Mouse (Mus musculus) heart, embryonic 15.5 days (tissue): ENCODE measurements around the gene Esyt2. TPM values are rescaled to one million over a fixed set of nuclear protein-coding genes. Genes with fewer than 3 reads are reported as not detected.
"Not testable (repeated sequence)": the region's sequence is repeated elsewhere in the genome, so short reads cannot be mapped to it uniquely, and the experiment has no call there.

Experiments
- ATAC-seq: fragments of 200-750 bp; cut with Nextera tagmentation; replicated peaks from 2 replicates; pipeline ENCODE4 v1.8.0; 2017; ENCODE audit warnings: low read depth, moderate TSS enrichment; ENCODE audit not compliant: insufficient number of reproducible peaks, insufficient read depth, low FRiP score
- H3K27ac ChIP-seq: fragments of 300-500 bp; sonication (generic); 2 replicates; pipeline ENCODE4 v1.5.1; 2015; ENCODE audit warnings: mild to moderate bottlenecking, inconsistent platforms
- H3K27me3 ChIP-seq: fragments of 300-500 bp; sonication (generic); 2 replicates; pipeline ENCODE4 v1.6.1; 2015; ENCODE audit warnings: inconsistent platforms
- H3K36me3 ChIP-seq: fragments of 300-500 bp; sonication (generic); 2 replicates; pipeline ENCODE4 v1.6.1; 2015; ENCODE audit warnings: mild to moderate bottlenecking, inconsistent platforms
- H3K4me1 ChIP-seq: fragments of 300-500 bp; sonication (generic); replicated peaks from 2 replicates; pipeline ENCODE4 v1.6.1; 2015; ENCODE audit warnings: inconsistent platforms
- H3K4me2 ChIP-seq: fragments of 300-500 bp; sonication (generic); 2 replicates; pipeline ENCODE4 v1.6.1; 2015; ENCODE audit warnings: inconsistent platforms, mild to moderate bottlenecking, moderate library complexity
- H3K4me3 ChIP-seq: fragments of 300-500 bp; sonication (generic); 2 replicates; pipeline ENCODE4 v1.5.1; 2015; ENCODE audit warnings: mild to moderate bottlenecking, inconsistent platforms
- H3K9ac ChIP-seq: fragments of 300-500 bp; sonication (generic); 2 replicates; pipeline ENCODE4 v1.6.1; 2015; ENCODE audit warnings: mild to moderate bottlenecking, inconsistent platforms
- H3K9me3 ChIP-seq: fragments of 300-500 bp; sonication (generic); replicated peaks from 2 replicates; pipeline ENCODE4 v1.6.1; 2016; ENCODE audit warnings: inconsistent platforms
- WGBS: fragments of 180-500 bp; shearing (Covaris S2); methylation state at CpG from one replicate; pipeline ENCODE4 v1.1.7; 2015; ENCODE audit warnings: mixed read lengths; 5-methylcytosine and 5-hydroxymethylcytosine counted together
- polyA plus RNA-seq: library from polyadenylated mRNA; unstranded; fragments of >200 nt; fragmentation: Nextera tagmentation; extraction: Ambion mirVana; gene quantifications from 2 replicates; pipeline ENCODE4 v1.2.1, GENCODE M21; 2015

Esyt2 gene
- polyA plus RNA-seq, 1 experiment from 2014 or later, result 10.0 TPM

DNA sequence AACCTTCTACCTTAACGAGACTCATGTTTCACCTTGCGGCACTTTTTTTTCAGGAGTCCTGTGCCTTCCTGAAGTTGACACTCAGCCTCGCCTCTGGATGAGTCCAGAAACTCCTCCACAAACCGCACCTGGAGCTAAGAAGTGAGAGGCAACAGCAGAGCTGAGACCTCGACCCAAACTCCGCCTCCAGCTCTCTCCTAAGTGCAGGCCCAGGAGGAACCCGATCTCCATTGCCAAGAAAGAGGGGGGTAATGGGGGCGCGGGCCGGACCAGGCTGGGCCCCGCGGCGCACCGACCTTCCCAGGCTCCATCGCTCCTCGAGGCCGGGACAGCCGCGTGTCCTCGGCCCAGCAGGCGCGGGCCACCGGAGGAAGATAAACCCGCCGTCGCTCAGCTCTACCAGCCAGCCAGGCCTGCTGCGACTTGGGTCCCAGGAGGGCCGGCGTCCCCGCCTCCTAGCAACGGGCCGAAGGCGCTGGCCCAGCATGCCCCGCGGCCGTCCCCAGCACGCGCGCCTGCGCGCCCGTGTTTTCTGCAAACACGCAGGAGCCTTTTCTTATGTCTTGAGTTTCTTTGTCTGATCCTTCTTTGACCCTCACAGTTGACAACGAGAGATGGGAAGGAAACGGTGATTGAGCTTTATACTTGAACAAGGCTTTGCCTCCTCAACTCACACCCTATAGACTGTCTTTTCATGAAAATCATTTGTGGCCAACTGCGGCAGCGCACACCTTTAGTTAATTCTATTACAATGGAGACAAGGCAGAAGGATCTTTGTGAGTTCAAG lies 18.2 kb upstream of the Esyt2 start, which contains the start of gene Wdr60:
TSS of gene Wdr60 (minus strand) at position 468 of the 787 bp plus-strand sequence.
- Histone ChIP-seq H3K27ac (peak within 1 kb of the TSS; percentile 66; the same call in 1 of the 2 replicates), H3K4me2 (peak within 1 kb of the TSS; percentile 93), H3K9ac (peak within 1 kb of the TSS; percentile 78), H3K27me3 (peaks cover 33% of the 10 kb centered on the region), H3K9me3 (no peaks in the 10 kb centered on the region), H3K36me3 (no peaks in the 10 kb centered on the region), H3K4me1 (0 out of 2 replicates have a peak, but pooled peaks cover 8% of the 10 kb centered on the region), H3K4me3 (peak within 1 kb of the TSS; percentile 74)
- whole genome bisulfite sequencing, result 4% methylated on average over 47 of the region's 47 CpGs
- peak; percentile 94 for ATAC-seq

DNA sequence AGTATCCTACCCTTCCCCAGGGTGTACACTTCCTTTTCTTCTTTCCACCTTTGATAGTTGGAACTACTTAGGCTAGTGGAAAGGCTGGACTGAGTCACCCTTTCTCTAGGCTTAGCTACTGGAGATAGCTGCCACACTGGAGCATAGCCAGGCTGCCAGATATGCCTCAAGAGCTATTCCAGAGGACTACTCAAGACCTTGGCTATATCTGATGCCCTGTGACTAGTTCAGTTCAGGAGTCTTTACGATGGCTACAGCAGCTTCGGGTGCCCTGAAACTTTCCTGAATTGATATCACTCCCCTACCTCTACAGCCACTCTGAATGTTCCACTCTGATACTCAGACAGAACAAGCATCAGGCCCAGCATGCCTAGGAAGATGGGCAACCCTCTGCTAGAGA lies 16.2 kb upstream of the Esyt2 start:
- H3K9me3 ChIP-seq, result no peaks in the 10 kb centered on the region
- no peak overlapping the region for H3K27ac ChIP-seq
- WGBS, result 49% methylated on average over 2 of the region's 2 CpGs
- no peaks in the 10 kb centered on the region for H3K36me3 ChIP-seq
- no peak overlapping the region for H3K9ac ChIP-seq
- H3K4me1 ChIP-seq, result 0 out of 2 replicates have a peak, but pooled peaks cover 8% of the 10 kb centered on the region
- H3K27me3 ChIP-seq, result peaks cover 45% of the 10 kb centered on the region
- H3K4me2 ChIP-seq, result no peak overlapping the region
- no peak overlapping the region for H3K4me3 ChIP-seq
- ATAC-seq, result no peak

DNA sequence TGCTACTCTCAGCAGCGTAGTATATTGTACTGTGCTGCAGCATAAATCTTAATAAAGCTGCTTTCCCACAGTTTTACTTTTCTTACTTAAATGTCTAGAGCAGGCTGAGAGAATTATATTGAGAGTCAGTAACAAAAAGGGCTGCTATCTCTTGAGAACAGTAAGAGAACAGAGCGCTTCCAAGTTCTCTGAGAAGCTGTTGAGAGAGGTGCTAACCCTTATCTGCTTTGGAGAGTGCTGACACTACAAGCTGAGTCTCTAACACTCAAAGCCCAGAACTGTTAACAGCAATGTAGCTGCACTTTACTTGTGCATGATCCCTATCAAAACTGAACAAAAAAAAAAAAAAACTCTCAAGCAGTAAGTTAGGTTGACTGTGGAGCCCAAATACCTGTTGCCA lies 15.7 kb upstream of the Esyt2 start:
- H3K36me3 ChIP-seq, result no peaks in the 10 kb centered on the region
- no peak overlapping the region for H3K4me3 ChIP-seq
- WGBS, result 39% methylated on average over 2 of the region's 2 CpGs
- H3K9ac ChIP-seq, result no peak overlapping the region
- H3K27me3 ChIP-seq, result peaks cover 50% of the 10 kb centered on the region
- no peaks in the 10 kb centered on the region for H3K9me3 ChIP-seq
- no peak overlapping the region for H3K27ac ChIP-seq
- H3K4me1 ChIP-seq, result 0 out of 2 replicates have a peak, but pooled peaks cover 8% of the 10 kb centered on the region
- ATAC-seq, result no peak
- H3K4me2 ChIP-seq, result no peak overlapping the region

DNA sequence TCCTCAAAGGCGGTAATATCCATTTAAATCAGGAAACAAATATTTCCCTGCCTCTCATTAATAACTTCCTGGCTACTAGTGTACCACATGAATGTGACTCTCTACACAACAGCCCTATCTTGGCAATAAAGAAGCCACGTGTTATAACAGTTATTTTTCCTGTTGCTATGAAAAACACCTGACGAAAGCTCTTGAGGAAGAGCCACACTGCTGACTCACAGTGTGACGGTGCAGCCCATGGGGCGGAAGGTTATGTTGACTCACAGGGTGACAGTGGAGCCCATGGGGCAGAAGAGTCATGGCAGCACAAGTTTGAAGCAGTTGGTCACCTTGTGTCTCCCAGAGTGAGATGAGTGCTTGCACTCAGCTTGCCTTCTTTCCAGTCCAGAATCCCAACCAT lies 11.5 kb upstream of the Esyt2 start:
- no peaks in the 10 kb centered on the region for H3K36me3 ChIP-seq
- no peak for ATAC-seq
- WGBS, result 59% methylated on average over 5 of the region's 5 CpGs
- no peak overlapping the region for H3K4me2 ChIP-seq
- H3K27me3 ChIP-seq, result peaks cover 75% of the 10 kb centered on the region
- H3K9ac ChIP-seq, result no peak overlapping the region
- no peak overlapping the region for H3K27ac ChIP-seq
- no peak overlapping the region for H3K4me3 ChIP-seq
- 0 out of 2 replicates have a peak, but pooled peaks cover 2% of the 10 kb centered on the region for H3K4me1 ChIP-seq
- no peaks in the 10 kb centered on the region for H3K9me3 ChIP-seq

DNA sequence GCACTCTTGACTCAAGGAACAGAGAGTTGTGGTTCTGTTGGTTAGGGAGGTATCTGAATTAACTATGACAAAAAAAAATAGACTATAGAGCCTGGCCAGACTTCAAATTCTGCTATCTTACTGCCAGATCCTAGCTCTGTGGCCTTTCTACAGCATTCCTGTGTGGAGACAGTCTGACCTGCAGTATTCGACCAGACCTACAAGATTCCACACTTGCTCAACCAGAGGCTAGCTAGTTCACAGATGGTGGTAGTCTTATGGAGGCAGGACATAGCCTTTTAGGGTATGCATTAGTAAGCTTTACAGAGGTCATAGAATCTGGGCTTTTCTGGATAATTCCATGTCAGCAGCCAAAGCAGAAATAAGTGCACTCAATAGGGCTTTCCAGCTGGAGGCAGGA lies 10.5 kb upstream of the Esyt2 start:
- no peak overlapping the region for H3K27ac ChIP-seq
- no peaks in the 10 kb centered on the region for H3K36me3 ChIP-seq
- H3K4me1 ChIP-seq, result no peaks in the 10 kb centered on the region
- 56% methylated on average over 1 of the region's 1 CpGs for WGBS
- H3K9me3 ChIP-seq, result no peaks in the 10 kb centered on the region
- H3K4me2 ChIP-seq, result no peak overlapping the region
- no peak overlapping the region for H3K9ac ChIP-seq
- H3K27me3 ChIP-seq, result peaks cover 75% of the 10 kb centered on the region
- H3K4me3 ChIP-seq, result no peak overlapping the region
- ATAC-seq, result no peak

DNA sequence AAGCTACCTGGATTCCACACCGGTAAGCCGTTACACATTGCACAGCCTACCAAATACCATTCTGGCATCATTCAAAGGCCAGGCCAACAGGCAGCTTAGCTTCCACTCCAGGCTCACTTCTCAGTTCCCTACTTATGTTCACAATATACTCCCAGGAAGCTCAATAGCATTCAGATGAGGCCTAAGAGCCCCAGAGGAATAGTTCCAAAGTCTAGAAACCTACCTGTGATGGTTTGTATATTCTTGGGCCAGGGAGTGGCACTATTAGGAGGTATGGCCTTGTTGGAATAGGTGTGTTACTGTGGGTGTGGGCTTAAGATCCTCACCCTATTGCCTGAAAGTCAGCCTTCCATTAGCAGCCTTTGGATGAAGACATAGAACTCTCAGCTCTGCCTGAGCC lies 9.9 kb upstream of the Esyt2 start:
- Histone ChIP-seq H3K9ac (no peak overlapping the region), H3K4me1 (no peaks in the 10 kb centered on the region), H3K27ac (no peak overlapping the region), H3K36me3 (no peaks in the 10 kb centered on the region), H3K4me3 (no peak overlapping the region), H3K9me3 (no peaks in the 10 kb centered on the region), H3K4me2 (no peak overlapping the region), H3K27me3 (peaks cover 75% of the 10 kb centered on the region)
- ATAC-seq, result no peak
- 91% methylated on average over 2 of the region's 2 CpGs for WGBS

DNA sequence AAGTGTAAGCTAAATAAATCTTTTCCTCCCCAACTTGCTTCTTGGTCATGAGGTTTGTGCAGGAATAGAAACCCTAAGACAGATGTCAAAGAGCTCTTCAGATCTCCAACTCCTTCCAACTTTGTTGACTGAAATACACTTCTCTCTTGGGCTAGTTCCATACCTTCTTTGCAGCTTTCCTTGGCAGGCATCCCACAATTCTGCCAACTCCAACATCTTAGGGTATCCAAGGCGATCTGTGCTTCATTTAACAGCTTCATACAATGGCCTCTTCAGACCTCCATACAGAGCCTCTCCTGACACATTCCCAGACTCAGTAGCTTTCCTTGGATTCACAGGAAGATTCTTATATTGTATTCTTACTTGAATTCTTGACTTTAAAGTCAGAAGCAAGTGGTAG lies 7.3 kb upstream of the Esyt2 start:
- Histone ChIP-seq H3K4me2 (no peak overlapping the region), H3K27ac (no peak overlapping the region), H3K4me1 (no peaks in the 10 kb centered on the region), H3K27me3 (peaks cover 59% of the 10 kb centered on the region), H3K4me3 (no peak overlapping the region), H3K36me3 (no peaks in the 10 kb centered on the region), H3K9ac (no peak overlapping the region), H3K9me3 (no peaks in the 10 kb centered on the region)
- WGBS, result 40% methylated on average over 1 of the region's 1 CpGs
- no peak for ATAC-seq

DNA sequence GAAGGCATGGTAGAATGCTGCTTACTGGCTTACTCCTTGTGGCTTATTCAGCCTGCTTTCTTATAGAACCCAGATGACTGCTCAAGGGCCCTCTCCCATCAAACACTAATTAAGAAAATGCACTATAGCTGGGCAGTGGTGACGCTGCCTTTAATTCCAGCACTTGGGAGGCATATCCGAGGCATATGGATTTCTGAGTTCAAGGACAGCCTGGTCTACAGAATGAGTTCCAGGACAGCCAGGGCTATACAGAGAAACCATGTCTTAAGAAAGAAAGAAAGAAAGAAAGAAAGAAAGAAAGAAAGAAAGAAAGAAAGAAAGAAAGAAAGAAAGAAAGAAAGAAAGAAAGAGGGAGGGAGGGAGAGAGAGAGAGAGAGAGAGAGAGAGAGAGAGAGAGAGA lies 5.9 kb upstream of the Esyt2 start, which contains the start of gene Gm11027:
TSS of gene Gm11027 (plus strand) at position 301 of the 400 bp plus-strand sequence.
- not testable (repeated sequence) for H3K4me1 ChIP-seq, H3K36me3 ChIP-seq, H3K27ac ChIP-seq, H3K4me2 ChIP-seq, H3K9me3 ChIP-seq, H3K9ac ChIP-seq, H3K4me3 ChIP-seq, ATAC-seq
- H3K27me3 ChIP-seq, result peaks cover 46% of the 10 kb centered on the region
- WGBS, result 70% methylated on average over 2 of the region's 2 CpGs

DNA sequence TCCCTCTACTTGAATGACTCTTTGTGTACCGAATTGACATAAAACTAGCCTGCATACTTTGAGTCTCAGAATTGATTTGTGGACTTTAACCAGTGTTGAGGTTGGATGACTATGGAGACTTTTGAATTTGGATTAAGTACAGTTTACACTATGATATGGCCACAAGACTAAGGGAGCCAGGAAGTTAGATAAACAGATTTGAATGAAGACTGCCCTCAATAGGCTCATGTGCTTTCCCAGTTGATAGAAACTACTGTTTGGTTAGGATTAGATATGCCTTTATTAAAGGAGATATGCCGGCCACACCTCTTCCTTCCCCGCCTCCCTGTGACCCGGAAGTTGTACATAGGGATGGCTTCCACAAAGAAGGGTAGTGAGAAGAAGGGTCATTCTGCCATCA lies 5.4 kb upstream of the Esyt2 start:
- no peak overlapping the region for H3K9ac ChIP-seq
- H3K27me3 ChIP-seq, result peaks cover 43% of the 10 kb centered on the region
- ATAC-seq, result no peak
- H3K27ac ChIP-seq, result no peak overlapping the region
- no peaks in the 10 kb centered on the region for H3K9me3 ChIP-seq
- H3K4me2 ChIP-seq, result no peak overlapping the region
- whole genome bisulfite sequencing, result 76% methylated on average over 4 of the region's 4 CpGs
- no peaks in the 10 kb centered on the region for H3K36me3 ChIP-seq
- H3K4me1 ChIP-seq, result 0 out of 2 replicates have a peak, but pooled peaks cover 2% of the 10 kb centered on the region
- H3K4me3 ChIP-seq, result no peak overlapping the region

DNA sequence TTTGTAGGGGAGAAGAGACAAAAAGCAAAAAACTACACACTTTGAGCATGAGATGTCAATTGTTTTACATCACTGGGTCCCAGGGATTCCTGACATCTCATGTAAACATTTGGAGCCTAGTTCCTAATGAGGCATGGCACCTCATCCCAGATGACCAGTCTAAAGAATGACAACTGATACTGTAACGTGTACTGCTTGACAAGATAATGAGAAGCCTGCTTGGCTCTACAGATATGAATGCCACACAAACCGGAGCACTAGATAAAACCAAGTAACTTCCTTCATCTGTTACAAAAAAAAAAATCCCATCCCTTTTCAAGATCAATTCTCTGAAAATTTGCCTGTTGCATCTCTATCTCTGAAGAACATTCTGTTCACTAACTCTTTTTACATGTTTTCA lies 4.0 kb upstream of the Esyt2 start:
- ATAC-seq, result no peak
- no peak overlapping the region for H3K27ac ChIP-seq
- no peak overlapping the region for H3K4me2 ChIP-seq
- H3K27me3 ChIP-seq, result peaks cover 33% of the 10 kb centered on the region
- H3K9me3 ChIP-seq, result no peaks in the 10 kb centered on the region
- peaks cover 5% of the 10 kb centered on the region for H3K4me1 ChIP-seq
- no peak overlapping the region for H3K4me3 ChIP-seq
- no peaks in the 10 kb centered on the region for H3K36me3 ChIP-seq
- 21% methylated on average over 2 of the region's 2 CpGs for WGBS
- H3K9ac ChIP-seq, result no peak overlapping the region

DNA sequence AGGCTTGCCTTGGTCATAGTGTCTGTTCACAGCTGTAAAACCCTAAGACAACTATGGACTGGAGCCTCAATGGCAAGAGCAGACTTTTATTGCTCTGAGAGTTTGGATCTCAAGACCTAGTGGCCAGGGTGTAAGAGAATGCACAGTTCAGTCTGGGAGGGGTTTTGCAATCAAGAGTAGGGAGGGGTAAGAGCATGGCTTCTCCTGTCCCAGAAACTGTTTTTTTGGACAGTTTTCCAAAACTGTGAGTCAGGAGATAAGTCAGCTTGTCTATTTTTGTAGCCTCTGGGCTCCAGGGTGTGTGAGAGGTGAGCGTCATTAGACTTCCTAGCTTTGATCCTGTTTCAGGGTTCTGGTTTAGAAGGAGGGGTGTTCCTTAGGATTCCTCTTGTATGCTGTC lies 2.5 kb upstream of the Esyt2 start:
- Histone ChIP-seq H3K27me3 (peaks cover 18% of the 10 kb centered on the region; the same call in 1 of the 2 replicates), H3K36me3 (no peaks in the 10 kb centered on the region), H3K9me3 (no peaks in the 10 kb centered on the region), H3K4me3 (no peak overlapping the region), H3K4me2 (no peak overlapping the region), H3K4me1 (peaks cover 13% of the 10 kb centered on the region), H3K27ac (no peak overlapping the region), H3K9ac (no peak overlapping the region)
- ATAC-seq, result no peak
- 85% methylated on average over 1 of the region's 1 CpGs for WGBS

DNA sequence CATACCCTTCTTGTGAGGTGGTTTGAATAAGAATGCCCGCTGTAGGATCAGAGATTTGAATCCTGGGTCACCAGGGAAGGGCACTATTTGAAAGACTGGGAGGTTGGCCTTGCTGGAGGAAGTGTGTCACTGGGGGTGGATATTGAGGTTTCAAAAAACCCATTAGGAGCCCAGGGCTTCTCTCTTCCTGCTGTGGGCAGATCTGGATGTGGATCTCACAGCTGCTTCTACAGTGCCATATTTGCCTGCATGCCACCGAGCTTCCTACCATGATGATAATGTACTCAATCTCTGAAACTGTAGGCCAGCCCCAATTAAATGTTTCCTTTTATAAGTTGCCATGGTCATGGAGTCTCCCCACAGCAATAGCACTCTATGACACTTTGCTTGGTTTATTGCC lies 1.8 kb upstream of the Esyt2 start:
- Histone ChIP-seq H3K4me1 (peaks cover 13% of the 10 kb centered on the region), H3K27me3 (peaks cover 12% of the 10 kb centered on the region; the same call in 1 of the 2 replicates), H3K4me3 (no peak overlapping the region), H3K9ac (no peak overlapping the region), H3K27ac (no peak overlapping the region), H3K9me3 (no peaks in the 10 kb centered on the region), H3K4me2 (no peak overlapping the region), H3K36me3 (no peaks in the 10 kb centered on the region)
- ATAC-seq, result no peak
- 92% methylated on average over 2 of the region's 2 CpGs for WGBS
